Mouse (Mus musculus) heart, embryonic 10.5 days (tissue): ENCODE measurements around the gene Dapk3. TPM values are rescaled to one million over a fixed set of nuclear protein-coding genes. Genes with fewer than 3 reads are reported as not detected.
"Not testable (repeated sequence)": the region's sequence is repeated elsewhere in the genome, so short reads cannot be mapped to it uniquely, and the experiment has no call there.

Experiments used
- DNase-seq: peaks from one replicate; pipeline ENCODE4 v3.0.0-alpha.2; 2017; ENCODE audit warnings: low spot score
- H3K27ac ChIP-seq: fragments of 300-500 bp; sonication (generic); 2 replicates; pipeline ENCODE4 v1.5.1; 2016; ENCODE audit warnings: mild to moderate bottlenecking
- H3K27me3 ChIP-seq: fragments of 300-500 bp; sonication (generic); 2 replicates; pipeline ENCODE4 v1.6.1; 2016; ENCODE audit warnings: mild to moderate bottlenecking; ENCODE audit not compliant: poor library complexity, insufficient read depth, severe bottlenecking
- H3K36me3 ChIP-seq: fragments of 300-500 bp; sonication (generic); 2 replicates; pipeline ENCODE4 v1.6.1; 2016; ENCODE audit warnings: mild to moderate bottlenecking, moderate library complexity
- H3K4me1 ChIP-seq: fragments of 300-500 bp; sonication (generic); 2 replicates; pipeline ENCODE4 v1.6.1; 2016; ENCODE audit warnings: mild to moderate bottlenecking
- H3K4me3 ChIP-seq: fragments of 300-500 bp; sonication (generic); 2 replicates; pipeline ENCODE4 v1.5.1; 2016; ENCODE audit warnings: mild to moderate bottlenecking, moderate library complexity
- H3K9me3 ChIP-seq: fragments of 300-500 bp; sonication (generic); 2 replicates; pipeline ENCODE4 v1.6.1; 2016; ENCODE audit warnings: mild to moderate bottlenecking, moderate library complexity
- WGBS: fragments of 180-500 bp; shearing (Covaris S2); methylation state at CpG from one replicate; pipeline ENCODE4 v1.1.7; 2016; 5-methylcytosine and 5-hydroxymethylcytosine counted together
- polyA plus RNA-seq: library from polyadenylated mRNA; unstranded; fragments of >200 nt; fragmentation: Nextera tagmentation; extraction: Ambion mirVana; gene quantifications from 2 replicates; pipeline ENCODE4 v1.2.1, GENCODE M21; 2016

Gene Dapk3
- polyA plus RNA-seq, 1 experiment from 2014 or later = 78.7 TPM

DNA sequence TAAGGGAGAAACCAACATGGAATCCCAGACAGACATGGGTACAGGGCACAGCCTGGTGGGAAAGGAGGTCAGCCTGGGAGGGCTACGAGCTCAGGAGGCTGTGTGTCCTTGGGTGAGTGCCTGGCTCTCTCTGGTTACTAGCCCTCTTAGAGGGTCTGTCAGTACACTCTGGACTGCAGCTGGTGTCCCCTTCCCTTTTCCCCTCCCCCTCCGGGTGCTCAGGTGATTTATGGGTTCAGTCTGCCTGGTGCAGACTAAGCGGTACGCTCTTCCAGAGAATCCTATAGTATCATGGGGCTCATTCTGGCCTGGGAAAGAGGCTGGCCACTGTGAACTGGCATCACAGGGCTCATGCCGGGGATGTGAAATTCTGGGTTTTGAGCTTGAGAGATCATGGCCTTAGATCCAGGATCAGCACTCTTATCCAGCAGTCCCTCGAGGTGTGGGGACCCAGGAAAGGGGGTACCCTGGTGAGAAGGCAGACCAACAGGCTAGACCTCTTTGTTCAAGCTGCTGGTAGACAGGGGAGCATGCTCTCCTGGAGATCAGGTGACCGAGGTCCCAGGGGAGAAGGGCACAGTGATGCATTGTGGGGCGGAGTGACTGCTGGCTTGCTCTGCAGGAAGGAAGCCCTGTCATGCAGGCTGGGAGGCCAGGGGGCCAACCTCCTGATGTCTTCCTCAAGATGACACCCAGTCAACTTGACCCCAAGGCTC is 21.0 kb upstream of the Dapk3 start:
- DNase-seq = no peak
- Histone ChIP-seq H3K4me1 (peaks cover 34% of the 10 kb centered on the region), H3K9me3 (no peaks in the 10 kb centered on the region), H3K27ac (no peak overlapping the region), H3K27me3 (no peaks in the 10 kb centered on the region), H3K4me3 (0 out of 2 replicates have a peak overlapping the region, but pooled peaks have one; percentile 9), H3K36me3 (peaks cover 83% of the 10 kb centered on the region)
- 87% methylated on average over 8 of the region's 8 CpGs for WGBS

DNA sequence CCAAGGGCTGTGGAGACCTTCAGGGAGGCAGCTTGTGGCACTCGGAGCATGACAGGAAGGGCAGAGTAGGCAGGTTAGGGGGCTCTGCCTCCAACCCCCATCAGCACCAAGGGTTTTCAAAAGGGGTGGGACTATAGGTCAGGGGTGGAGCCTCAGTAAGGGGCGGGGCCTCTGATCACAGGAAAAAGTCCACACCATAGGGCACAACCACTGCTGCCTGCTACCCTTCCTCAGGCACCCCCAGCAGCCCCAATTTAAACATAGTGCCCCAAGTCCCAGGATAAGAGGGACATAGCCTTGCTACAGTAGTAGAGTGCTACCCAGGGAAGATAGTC is 20.5 kb upstream of the Dapk3 start:
- no peak for DNase-seq
- Histone ChIP-seq H3K9me3 (no peaks in the 10 kb centered on the region), H3K4me1 (peaks cover 39% of the 10 kb centered on the region), H3K4me3 (0 out of 2 replicates have a peak overlapping the region, but pooled peaks have one; percentile 9), H3K36me3 (peaks cover 78% of the 10 kb centered on the region), H3K27me3 (no peaks in the 10 kb centered on the region), H3K27ac (no peak overlapping the region)
- WGBS = 63% methylated on average over 2 of the region's 2 CpGs

DNA sequence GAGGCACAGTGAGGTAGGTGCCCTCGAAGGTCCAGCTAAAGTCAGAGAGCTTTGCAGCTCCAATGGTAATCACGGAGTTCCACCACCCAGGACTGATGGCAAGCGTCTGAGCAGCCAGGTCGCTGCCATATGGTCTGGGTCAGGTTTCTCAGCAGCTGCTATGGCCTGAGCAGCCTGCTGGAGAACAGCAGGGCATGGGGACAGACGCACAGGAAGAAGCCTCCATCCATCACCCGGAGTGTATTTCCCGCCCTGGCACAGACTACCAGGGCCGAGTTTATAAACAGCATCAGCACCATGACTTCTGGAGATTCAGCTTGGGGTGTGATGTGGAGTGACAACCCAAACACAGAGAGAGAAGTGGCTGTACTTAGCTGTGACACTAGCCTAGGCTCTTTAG is 17.7 kb upstream of the Dapk3 start:
- no peak for DNase-seq
- WGBS = 81% methylated on average over 8 of the region's 8 CpGs
- no peak overlapping the region for H3K27ac ChIP-seq
- peaks cover 51% of the 10 kb centered on the region for H3K36me3 ChIP-seq
- H3K4me1 ChIP-seq = peaks cover 52% of the 10 kb centered on the region
- H3K4me3 ChIP-seq = no peak overlapping the region
- H3K27me3 ChIP-seq = no peaks in the 10 kb centered on the region
- no peaks in the 10 kb centered on the region for H3K9me3 ChIP-seq

DNA sequence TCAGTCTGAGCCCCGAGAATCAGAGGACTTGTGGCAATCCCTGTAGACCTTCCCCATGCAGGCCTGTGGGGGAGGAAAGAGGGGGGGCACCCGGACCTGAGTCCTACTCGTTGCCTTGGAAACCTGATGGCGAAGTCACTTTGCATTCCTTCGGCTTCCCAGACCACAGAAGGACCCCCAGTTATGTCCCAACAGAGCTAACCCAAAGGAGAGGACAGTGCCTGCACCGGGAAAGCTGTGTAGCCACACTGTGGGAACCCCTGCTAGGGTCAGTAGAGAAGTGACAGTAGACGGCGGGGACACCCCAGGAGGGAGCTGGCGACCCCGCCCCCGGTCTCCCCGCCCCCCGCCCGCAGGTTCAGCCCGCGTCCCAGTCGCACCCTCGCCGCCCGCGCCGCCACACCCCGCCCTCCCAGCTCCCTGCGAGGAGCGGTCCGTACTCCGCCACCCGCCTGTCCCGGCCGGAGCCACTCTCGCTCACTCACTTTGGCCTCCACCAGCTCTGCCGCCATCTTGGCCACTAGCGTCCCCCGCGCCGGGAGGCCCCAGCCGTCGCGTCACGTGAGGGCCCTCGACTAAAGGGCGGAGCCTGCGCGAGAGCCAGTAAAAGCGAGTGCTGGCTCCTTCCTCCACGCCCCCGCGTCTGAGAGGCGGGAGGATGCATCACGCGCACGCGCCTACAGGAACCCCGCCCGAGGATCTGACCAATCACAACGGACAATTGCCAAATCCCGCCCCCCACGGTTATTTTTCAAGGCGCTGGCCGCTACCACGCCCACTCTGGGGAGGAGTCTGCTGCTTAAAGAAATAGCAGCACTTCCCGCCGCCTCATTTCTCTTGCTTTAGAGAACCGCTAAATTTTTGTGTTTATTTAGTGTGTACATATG is 15.4 kb upstream of the Dapk3 start, which contains the start of gene Pias4:
Gene Pias4 (minus strand): TSS at position 724 of the 887 bp plus-strand sequence.
- H3K4me1 ChIP-seq = peaks cover 39% of the 10 kb centered on the region
- peaks cover 28% of the 10 kb centered on the region for H3K36me3 ChIP-seq
- peak within 1 kb of the TSS; percentile 91 for H3K27ac ChIP-seq
- peak; percentile 100 for DNase-seq
- H3K4me3 ChIP-seq = peak within 1 kb of the TSS; percentile 93
- H3K9me3 ChIP-seq = no peaks in the 10 kb centered on the region
- H3K27me3 ChIP-seq = no peaks in the 10 kb centered on the region
- under 1% methylated on average over 56 of the region's 64 CpGs for WGBS

DNA sequence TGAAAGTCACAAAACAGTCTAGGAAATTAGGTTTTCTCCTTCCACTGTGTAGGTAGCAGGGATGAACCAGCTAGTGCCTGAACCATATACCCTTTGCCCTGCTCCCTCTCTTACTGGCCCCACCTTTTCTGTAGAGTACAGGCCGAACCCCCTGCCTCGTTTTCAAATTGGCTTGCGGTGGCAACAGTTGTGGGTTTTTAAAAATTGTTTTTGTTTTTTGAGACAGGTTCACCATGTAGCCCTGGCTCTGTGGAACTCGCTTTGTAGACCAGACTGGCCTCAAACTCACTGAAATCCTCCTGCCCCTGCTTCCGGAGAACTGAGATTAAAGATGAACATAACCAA is 14.7 kb upstream of the Dapk3 start:
- no peaks in the 10 kb centered on the region for H3K27me3 ChIP-seq
- no peaks in the 10 kb centered on the region for H3K9me3 ChIP-seq
- peak overlapping the region; percentile 93 for H3K4me3 ChIP-seq
- H3K27ac ChIP-seq = peak overlapping the region; percentile 91
- WGBS = 11% methylated on average over 5 of the region's 5 CpGs
- no peak for DNase-seq
- H3K36me3 ChIP-seq = peaks cover 23% of the 10 kb centered on the region
- peaks cover 40% of the 10 kb centered on the region for H3K4me1 ChIP-seq

DNA sequence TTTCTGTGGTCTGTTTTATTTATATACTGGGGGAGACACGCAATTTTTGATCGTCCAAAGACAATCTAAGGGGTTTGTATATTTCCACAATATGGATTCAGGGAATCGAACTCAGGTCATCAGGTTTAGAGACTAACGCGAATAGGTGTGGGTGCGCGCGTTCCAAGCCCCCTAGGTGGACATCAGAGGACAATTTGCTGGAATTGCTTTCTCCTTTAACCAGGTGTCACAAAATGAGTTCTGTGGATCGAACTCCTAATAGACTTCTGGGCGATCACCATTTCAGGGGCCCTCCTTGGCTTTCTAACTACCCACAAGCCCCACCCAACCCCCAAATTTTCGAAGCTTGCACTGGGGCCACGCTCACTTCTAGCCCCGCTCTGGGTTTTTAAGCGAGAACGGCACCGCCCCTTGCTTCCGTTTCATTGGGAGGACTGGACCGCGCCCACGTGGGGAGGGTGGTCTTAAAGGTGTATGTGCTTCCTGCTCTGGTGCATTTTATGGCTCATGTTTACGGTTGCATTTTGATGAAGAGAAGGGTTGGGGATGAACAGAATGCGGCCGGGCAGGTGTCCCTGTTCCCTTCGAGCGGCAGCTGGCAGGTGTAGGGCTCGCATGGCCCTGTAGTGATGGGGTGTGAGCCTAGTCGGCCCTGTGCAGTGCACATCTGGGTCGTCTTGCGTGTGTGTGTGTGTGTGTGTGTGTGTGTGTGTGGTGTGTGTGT is 14.1 kb upstream of the Dapk3 start:
- Histone ChIP-seq H3K9me3 (no peaks in the 10 kb centered on the region), H3K4me3 (peak overlapping the region; percentile 93), H3K27me3 (no peaks in the 10 kb centered on the region), H3K27ac (peak overlapping the region; percentile 91), H3K4me1 (peaks cover 46% of the 10 kb centered on the region), H3K36me3 (peaks cover 17% of the 10 kb centered on the region)
- 5% methylated on average over 29 of the region's 29 CpGs for WGBS
- DNase-seq = peak; percentile 95

DNA sequence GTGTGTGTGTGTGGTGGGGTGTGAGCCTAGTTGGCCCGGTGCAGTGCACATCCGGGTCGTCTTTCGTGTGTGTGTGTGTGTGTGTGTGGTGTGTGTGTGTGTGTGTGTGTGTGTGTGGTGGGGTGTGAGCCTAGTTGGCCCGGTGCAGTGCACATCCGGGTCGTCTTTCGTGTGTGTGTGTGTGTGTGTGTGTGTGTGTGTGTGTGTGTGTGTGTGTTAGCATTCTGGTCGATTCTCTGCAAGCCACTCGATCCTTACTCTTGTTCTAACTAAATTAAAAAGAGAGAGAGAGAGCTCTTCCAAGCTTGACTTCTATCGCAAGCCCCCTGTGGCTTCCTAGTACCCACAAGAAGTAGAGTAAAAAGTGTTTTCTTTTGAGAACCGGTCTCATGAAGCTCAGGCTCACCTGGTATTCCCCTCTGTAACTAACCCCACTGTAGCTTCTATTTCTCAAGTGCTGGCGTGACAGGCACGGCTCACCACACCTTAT is 13.3 kb upstream of the Dapk3 start:
- Histone ChIP-seq H3K4me3 (peak overlapping the region; percentile 93; the same call in 1 of the 2 replicates), H3K27ac (peak overlapping the region; percentile 29; the same call in 1 of the 2 replicates), H3K4me1 (peaks cover 52% of the 10 kb centered on the region)
- not testable (repeated sequence) for H3K27me3 ChIP-seq, DNase-seq, H3K36me3 ChIP-seq, H3K9me3 ChIP-seq
- WGBS = 49% methylated on average over 11 of the region's 14 CpGs

DNA sequence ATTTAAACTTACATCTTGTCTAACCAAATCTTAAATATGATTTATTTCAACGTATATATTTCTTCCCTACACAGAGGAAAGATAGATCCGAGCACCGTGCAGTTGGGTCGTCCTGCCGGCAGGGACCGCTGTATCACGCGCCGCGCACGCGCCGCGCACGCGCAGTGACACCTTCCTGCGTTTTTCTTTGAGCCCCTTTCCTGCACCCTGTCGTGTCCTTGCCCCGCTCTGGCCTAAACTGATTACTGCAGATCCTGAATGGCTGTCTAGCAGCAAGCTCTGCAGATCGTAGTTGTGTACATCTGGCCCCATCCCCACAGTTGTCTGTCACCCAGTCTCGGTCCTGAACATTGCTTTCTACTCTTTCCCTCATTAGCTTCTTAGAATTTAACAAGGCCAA is 9.7 kb upstream of the Dapk3 start:
- 7% methylated on average over 21 of the region's 21 CpGs for WGBS
- Histone ChIP-seq H3K4me3 (peak overlapping the region; percentile 34), H3K4me1 (peaks cover 49% of the 10 kb centered on the region)

DNA sequence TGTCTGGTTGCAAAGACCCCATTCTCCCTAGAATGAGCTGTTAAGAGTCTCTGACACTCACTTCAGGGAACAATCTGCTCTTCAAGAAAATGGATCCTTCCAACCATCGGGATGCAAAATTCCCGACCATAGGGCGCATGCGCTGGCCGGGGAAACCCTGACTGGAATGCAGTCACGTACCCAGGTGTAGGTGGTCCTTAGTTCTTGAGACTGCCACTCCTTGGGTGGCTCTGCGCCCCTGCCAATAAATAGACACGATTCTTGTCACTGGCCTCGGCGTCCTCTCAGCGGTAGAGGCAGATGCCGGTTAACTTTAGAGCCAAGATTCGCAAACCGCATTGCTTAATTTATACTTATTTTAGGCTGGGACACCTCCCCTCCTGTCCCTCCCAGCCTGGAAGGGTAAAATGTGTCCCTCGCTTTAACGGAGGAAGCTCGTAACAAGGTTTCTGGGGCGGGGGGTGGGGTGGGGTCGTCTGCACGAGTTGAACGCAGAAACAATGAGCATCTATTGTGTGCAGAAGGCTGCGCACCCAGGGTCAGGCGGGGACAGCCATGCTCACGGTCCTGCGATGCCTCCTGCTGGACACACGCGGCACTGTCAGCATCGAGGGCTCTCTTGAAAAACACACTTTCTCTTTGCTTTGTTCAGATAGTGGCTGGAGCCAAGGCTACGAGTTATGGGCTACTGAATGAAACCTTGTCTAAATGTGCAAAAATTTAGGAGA is 8.0 kb upstream of the Dapk3 start:
- 2% methylated on average over 29 of the region's 29 CpGs for WGBS
- Histone ChIP-seq H3K27me3 (no peaks in the 10 kb centered on the region), H3K36me3 (peaks cover 30% of the 10 kb centered on the region), H3K4me1 (peaks cover 52% of the 10 kb centered on the region), H3K27ac (peak overlapping the region; percentile 88), H3K9me3 (no peaks in the 10 kb centered on the region), H3K4me3 (peak overlapping the region; percentile 59)
- peak; percentile 95 for DNase-seq

More for the DNA sequence above, 9.7 kb upstream of the Dapk3 start:
- Histone ChIP-seq H3K9me3 (no peaks in the 10 kb centered on the region), H3K27me3 (no peaks in the 10 kb centered on the region), H3K36me3 (peaks cover 13% of the 10 kb centered on the region), H3K27ac (peak overlapping the region; percentile 88)
- DNase-seq = peak; percentile 92

DNA sequence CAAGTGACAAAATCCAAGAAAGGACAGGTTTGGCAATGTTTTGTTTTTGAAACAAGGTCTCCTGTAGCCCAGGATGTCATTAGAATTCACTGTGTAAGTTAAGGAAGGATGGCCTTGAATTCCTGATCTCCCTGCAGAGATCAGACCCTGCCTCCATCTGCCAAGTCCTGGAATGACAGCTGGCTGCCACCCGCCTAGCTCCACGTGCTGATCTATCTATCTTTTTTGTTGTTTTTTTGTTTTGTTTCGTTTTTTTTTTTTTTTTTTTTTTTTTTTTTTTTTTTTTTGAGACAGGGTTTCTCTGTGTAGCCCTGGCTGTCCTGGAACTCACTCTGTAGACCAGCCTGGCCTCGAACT is 7.5 kb upstream of the Dapk3 start:
- Histone ChIP-seq H3K4me3 (peak overlapping the region; percentile 59), H3K4me1 (peaks cover 56% of the 10 kb centered on the region), H3K36me3 (peaks cover 35% of the 10 kb centered on the region), H3K27ac (peak overlapping the region; percentile 88)
- WGBS = 8% methylated on average over 4 of the region's 4 CpGs
- not testable (repeated sequence) for H3K9me3 ChIP-seq, H3K27me3 ChIP-seq, DNase-seq

DNA sequence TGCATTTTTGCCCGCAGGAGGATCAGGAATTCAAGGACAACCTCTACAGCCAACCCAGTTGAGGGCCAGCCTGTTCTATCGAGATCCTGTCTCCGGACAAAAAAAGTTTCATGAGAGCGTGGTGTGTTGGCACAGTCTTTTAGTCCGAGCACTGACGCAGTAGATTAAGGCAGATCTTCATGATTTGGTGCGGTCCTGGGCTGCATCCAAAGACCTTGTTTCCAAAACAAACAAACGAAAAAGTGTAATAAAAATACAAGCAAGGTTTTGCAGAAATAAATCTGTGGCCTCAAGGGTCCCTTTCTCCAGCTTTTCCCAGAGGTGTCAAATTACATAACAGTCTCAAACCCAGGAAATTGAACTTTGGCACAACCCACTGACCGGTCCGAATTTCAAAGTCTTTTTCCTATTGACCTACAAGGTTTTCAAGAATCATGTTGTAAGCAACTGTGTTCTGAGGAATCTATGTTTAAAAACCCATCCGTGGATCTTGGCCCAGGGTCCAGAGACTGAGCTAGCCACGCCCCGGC is 6.8 kb upstream of the Dapk3 start:
- no peak for DNase-seq
- WGBS = 8% methylated on average over 13 of the region's 13 CpGs
- peaks cover 42% of the 10 kb centered on the region for H3K36me3 ChIP-seq
- H3K27me3 ChIP-seq = no peaks in the 10 kb centered on the region
- H3K27ac ChIP-seq = peak overlapping the region; percentile 99
- no peaks in the 10 kb centered on the region for H3K9me3 ChIP-seq
- peaks cover 61% of the 10 kb centered on the region for H3K4me1 ChIP-seq
- peak overlapping the region; percentile 99 for H3K4me3 ChIP-seq
